Mouse (Mus musculus) cortical plate, adult 2 months (tissue): ENCODE results near the gene Gm5447. TPM values are rescaled to one million over a fixed set of nuclear protein-coding genes. Genes with fewer than 3 reads are reported as not detected.
A peak's percentile ranks its signal among the peaks of the same experiment; 100 is the strongest.

ENCODE experiments used
- H3K27ac ChIP-seq: fragments of 200-500 bp; 2 replicates; pipeline ENCODE4 v1.5.1; 2012; ENCODE audit warnings: low read length, control low read depth, inconsistent platforms; ENCODE audit not compliant: insufficient read depth
- H3K4me1 ChIP-seq: fragments of 200-500 bp; 2 replicates; pipeline ENCODE4 v1.6.1; 2011; ENCODE audit warnings: low read length; ENCODE audit not compliant: control insufficient read depth, insufficient read depth
- H3K4me3 ChIP-seq: fragments of 200-500 bp; 2 replicates; pipeline ENCODE4 v1.5.1; 2011; ENCODE audit warnings: mild to moderate bottlenecking, low read length, control low read depth; ENCODE audit not compliant: insufficient read depth
- CTCF ChIP-seq: fragments of 200-500 bp; IDR thresholded peaks from 2 replicates; pipeline ENCODE4 v1.5.1; 2011; ENCODE audit warnings: mild to moderate bottlenecking, control low read depth, low read length; ENCODE audit not compliant: insufficient read depth; ENCODE audit errors: extremely low read depth
- POLR2A ChIP-seq: fragments of 200-500 bp; IDR thresholded peaks from 2 replicates; pipeline ENCODE4 v1.6.1; 2011; ENCODE audit warnings: mild to moderate bottlenecking, low read length, control low read depth; ENCODE audit not compliant: insufficient read depth; ENCODE audit errors: extremely low read depth
- polyA plus RNA-seq: library from polyadenylated mRNA; depleted of rRNA; stranded (reverse); fragments of >200 nt; gene quantifications from 2 replicates; pipeline ENCODE4 v1.2.3, GENCODE M21; 2012; rRNA removed

Gene Gm5447
- polyA plus RNA-seq: 0.06 TPM in 1 of 2 replicates, not detected in the other

DNA sequence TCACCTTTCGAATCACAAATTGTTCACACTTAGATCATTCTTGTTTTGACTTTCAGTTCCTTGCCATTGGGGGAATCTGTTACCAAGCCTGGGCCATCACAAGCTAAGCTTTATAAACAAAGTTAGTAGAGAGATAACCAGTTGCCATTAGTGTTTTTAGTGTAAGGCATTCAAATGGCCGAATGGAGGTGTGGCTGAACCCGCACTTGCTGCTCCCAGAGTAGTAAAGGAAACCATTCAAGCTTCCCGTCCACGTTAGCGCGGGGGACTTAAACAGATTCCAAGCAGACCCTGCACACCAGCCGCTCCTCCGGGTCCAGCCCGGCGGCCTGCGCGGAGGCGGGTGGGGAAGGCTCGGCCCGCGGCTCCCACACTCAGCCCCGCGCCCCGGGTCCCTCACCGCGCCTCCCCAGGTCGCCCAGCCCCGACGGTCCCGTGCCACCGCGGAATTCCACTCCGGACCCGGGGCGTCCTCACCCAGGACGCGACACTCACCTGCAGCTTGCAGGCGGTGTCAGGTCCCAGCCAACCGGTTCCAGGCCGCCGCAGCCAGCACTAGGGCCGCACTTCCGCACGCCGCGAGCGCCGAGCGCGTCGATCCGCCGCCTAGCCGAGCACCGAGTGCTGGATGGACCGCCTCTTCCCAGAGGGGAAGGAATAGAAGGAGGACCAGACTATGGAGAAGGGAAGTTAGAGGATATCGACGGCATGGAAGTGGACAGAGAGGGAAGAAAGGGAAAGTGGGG lies at the start of gene Gm5447, which contains the start of gene Exoc2:
Gene Gm5447 (plus strand): TSS at position 704 of the 746 bp plus-strand sequence.
Gene Exoc2 (minus strand): TSS at position 593 of the 746 bp plus-strand sequence.
- Histone ChIP-seq H3K27ac (0 out of 2 replicates have a peak within 1 kb of the TSS, but pooled peaks have one; percentile 4), H3K4me3 (peak within 1 kb of the TSS; percentile 72), H3K4me1 (peaks cover 4% of the 10 kb centered on the region)
- TF ChIP-seq POLR2A: peak; percentile 52; the same call in 1 of the 2 replicates
- no peak for TF ChIP-seq CTCF

DNA sequence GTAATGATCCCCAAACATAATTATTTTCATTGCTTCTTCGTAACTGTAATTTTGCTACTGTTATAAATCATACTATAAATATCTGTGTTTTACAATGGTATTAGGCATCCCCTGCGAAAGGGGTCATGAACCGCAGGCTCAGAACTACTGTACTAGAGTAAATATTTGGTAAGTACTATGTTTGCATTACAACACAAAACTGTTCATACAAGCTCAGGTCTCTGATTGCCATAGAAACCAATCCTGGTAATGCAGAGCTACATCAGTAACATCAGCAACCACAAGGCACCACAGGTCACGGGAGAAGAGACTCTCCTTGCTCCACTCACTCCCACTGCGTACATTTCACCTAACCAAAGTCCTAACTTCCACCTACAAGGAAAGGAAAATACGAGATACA lies 49.7 kb upstream of the Gm5447 start:
- TF ChIP-seq CTCF: no peak
- no peak for TF ChIP-seq POLR2A
- Histone ChIP-seq H3K27ac (no peak overlapping the region), H3K4me3 (no peak overlapping the region), H3K4me1 (no peaks in the 10 kb centered on the region)

DNA sequence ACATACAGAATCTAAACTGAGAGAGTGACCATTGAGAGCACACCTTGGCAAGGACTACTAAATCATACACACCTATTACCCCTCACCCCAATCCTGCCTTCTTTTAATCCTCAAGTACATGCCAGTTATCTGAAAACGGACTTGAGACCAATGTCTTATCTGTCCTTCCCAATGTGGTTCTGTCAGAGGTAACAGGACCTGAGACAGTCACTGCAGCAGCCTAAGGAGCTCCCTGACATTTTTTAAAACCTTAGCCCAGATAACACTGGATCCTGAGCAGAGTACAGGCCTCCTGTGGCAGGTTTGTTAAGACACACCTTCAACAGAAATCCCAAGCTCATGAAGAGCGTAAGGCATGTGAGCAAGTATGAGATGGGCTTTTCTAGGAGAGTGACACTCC lies 44.9 kb upstream of the Gm5447 start:
- Histone ChIP-seq H3K4me1 (no peaks in the 10 kb centered on the region), H3K4me3 (no peak overlapping the region), H3K27ac (no peak overlapping the region)
- TF ChIP-seq CTCF (no peak), POLR2A (no peak)

DNA sequence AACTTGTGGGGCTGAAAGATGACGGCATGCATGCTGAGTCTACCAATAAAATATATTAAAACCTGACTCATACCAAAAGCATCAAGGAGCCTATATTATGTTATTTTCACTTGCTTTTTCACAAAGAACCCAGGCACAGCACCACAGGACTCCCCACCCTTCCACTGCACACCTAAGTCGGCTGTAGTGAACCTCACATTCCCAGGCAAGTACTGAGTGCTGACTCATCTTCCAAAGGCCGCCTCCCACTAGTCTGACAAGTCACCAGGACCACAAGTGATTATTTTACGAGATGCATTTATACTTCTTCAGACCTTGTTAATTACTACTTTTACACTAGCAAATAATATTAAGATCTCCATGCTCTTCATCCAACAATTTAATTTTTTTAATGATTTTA lies 42.4 kb upstream of the Gm5447 start:
- Histone ChIP-seq H3K27ac (no peak overlapping the region), H3K4me3 (no peak overlapping the region), H3K4me1 (no peaks in the 10 kb centered on the region)
- TF ChIP-seq POLR2A (no peak), CTCF (no peak)

DNA sequence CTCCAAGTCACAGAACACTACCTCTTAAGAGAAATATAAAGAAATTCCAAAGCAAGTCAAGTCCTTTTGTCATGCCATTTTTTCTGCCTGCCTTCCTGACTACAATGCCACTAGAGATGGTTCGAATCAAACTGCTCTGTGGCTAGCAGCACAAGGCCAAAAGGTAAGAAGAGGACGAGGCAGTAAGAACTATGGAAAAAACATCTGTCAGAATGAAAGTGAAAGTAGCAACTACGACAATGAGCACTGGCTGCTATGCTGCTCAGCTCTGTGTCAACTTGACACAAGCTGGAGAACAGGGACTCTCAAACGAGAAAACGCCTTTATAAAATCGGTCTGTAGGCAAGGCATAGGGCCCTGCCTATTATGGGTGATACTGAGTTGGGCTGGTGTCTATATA lies 41.0 kb upstream of the Gm5447 start:
- H3K4me3 ChIP-seq: no peak overlapping the region

DNA sequence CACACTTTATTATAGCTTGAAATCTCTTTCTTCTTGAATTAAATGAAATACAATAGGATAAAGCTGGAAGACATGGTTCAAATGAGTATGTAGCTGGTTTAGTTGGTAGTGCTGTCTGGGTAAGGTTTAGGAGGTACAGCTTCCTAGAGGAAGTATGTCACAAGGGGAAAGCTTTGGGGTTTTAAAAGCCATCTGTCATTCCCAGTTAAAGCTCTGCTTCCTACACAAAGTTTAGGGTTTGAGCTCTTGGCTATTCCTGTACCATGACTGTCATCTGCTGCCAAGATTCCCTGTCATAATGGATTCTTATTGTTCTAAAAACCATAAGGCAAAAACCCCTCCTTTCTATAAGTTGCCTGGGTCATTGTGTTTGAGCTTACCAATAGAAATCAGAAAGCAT lies 28.2 kb upstream of the Gm5447 start:
- TF ChIP-seq CTCF: no peak
- TF ChIP-seq POLR2A: no peak
- Histone ChIP-seq H3K4me3 (no peak overlapping the region), H3K27ac (no peak overlapping the region), H3K4me1 (peaks cover 3% of the 10 kb centered on the region)

More for the DNA sequence above, 41.0 kb upstream of the Gm5447 start:
- H3K27ac ChIP-seq: no peak overlapping the region
- H3K4me1 ChIP-seq: no peaks in the 10 kb centered on the region
- TF ChIP-seq POLR2A (no peak), CTCF (no peak)

DNA sequence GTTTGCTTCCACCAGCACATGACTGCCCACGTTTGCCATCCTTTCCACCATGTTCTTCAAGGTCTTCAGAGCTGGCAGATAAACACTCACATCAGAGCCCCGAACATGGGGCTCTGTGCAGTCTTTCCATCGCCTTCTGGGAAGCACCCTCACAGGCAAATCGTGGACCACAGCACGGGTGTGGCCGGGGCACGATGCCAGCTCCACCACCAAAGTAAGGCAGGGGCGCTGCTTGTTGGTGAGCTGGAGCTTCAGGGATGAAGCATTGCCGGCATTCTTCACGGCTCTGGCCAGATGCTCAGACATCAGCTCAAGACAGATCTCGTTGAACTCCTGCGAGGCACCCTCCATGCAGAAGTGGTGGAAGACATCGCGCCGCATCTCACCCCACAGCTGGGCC lies 26.9 kb upstream of the Gm5447 start:
- TF ChIP-seq CTCF: no peak
- TF ChIP-seq POLR2A: no peak
- Histone ChIP-seq H3K27ac (no peak overlapping the region), H3K4me1 (peaks cover 3% of the 10 kb centered on the region), H3K4me3 (no peak overlapping the region)

DNA sequence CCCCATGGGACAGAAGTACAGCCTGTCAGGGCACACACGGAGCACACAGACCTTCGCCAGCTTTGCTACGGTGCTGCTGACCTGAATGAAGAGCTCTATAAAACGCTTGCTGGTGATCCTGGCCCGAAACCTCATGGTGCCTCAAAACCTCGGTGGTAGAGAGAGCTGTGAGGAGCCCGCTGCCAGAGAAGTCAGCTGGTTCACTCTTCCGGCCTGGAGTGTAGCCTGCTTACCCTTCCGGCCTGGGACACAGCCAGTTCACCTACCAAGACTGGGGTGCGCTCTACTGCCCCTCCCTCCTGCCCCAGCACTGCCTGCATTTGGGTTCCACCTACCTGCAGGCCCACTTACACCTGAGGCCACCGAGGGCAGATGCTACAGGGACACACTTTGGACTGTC lies 26.5 kb upstream of the Gm5447 start, which contains the start of gene Hus1b:
Gene Hus1b (minus strand): TSS at position 220 of the 400 bp plus-strand sequence.
- Histone ChIP-seq H3K27ac (no peak within 1 kb of the TSS), H3K4me3 (no peak within 1 kb of the TSS), H3K4me1 (peaks cover 3% of the 10 kb centered on the region)
- TF ChIP-seq POLR2A: no peak
- TF ChIP-seq CTCF: no peak

DNA sequence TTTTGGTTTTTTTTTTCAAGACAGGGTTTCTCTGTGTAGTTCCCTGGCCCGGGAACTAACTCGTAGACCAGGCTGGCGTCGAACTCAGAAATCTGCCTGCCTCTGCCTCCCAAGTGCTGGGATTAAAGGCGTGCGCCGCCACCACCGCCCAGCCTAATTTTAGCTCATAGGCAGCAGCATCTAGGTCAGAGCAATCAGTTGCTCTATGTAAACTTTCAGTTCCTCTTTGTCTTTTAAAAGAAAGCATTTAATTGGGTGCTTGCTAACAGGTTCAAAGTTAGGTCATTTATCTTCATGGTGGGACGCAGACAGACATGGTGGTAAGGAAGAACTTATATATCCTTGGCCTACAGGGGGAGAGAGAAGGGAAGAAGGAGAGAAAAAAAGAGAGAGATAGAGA lies 24.8 kb upstream of the Gm5447 start:
- Histone ChIP-seq H3K4me3 (no peak overlapping the region), H3K27ac (no peak overlapping the region), H3K4me1 (peaks cover 3% of the 10 kb centered on the region)
- TF ChIP-seq CTCF (no peak), POLR2A (no peak)

DNA sequence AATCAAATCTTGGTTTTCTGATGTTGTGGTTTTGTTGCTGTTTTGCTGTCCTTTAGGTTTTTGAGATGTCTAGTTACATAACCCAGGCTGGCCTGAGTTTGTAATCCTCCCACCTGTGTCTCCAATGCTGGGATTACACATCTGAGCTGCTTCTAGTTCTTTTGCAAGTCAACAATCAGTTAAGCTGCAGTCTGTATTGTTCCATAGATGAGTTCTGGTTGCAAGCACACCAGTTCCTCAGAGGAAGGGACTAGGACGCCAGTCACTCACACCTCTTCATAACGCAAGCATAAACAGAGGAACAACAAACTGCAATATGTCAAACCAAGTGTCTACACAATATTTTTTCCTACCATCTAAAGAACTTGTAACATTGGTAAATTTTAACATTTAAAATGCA lies 22.0 kb upstream of the Gm5447 start:
- H3K27ac ChIP-seq: no peak overlapping the region
- TF ChIP-seq POLR2A: no peak
- no peak for TF ChIP-seq CTCF
- no peak overlapping the region for H3K4me3 ChIP-seq
- no peaks in the 10 kb centered on the region for H3K4me1 ChIP-seq
